Mouse (Mus musculus): ENCODE results near the gene Phgr1.

- TF ChIP-seq GATA1 (IDR thresholded peaks at IDR 0.05; ENCODE audit: borderline replicate concordance, low read length) (no peak), FLI1 (IDR thresholded peaks at IDR 0.05; ENCODE audit: low read length) (no peak)
Observed at GRCm38 (mm10) chr2:118775396-118775795, 2.8 kb downstream of the Phgr1 start.
